Mouse (Mus musculus): ENCODE data around the gene Olfr690.

- no peak for TF ChIP-seq POLR2A (IDR thresholded peaks at IDR 0.05; ENCODE audit: borderline replicate concordance, insufficient read depth, low read length)
- no peak for TF ChIP-seq CTCF (IDR thresholded peaks at IDR 0.05; ENCODE audit: borderline replicate concordance, insufficient read depth, low read depth, low read length)
These were observed 34.0 kb upstream of the Olfr690 start, which contains the start of gene Olfr692 for GRCm38 (mm10) chr7:105367930-105368329.

Measured in cerebellum, adult 2 months (tissue).